Mouse (Mus musculus): ENCODE measurements around the gene Sugct. TPM values are rescaled to one million over a fixed set of nuclear protein-coding genes. Genes with fewer than 3 reads are reported as not detected.

Sugct gene
- polyA plus RNA-seq, 1 experiment: 51.9 TPM

- Histone ChIP-seq H3K4me3 (ENCODE audit: insufficient read depth, low read depth, low read length) (no peak overlapping the region), H3K4me1 (ENCODE audit: control insufficient read depth, insufficient read depth, insufficient read length, low read length) (no peaks in the 10 kb centered on the region), H3K27ac (replicated peaks; ENCODE audit: low read depth, low read length) (no peak overlapping the region)
These were observed 5.9 kb downstream of the Sugct start for GRCm38 (mm10) chr13:17689461-17689860.

GRCm38 (mm10) chr13:17671122-17671521 lies 24.2 kb downstream of the Sugct start:
- Histone ChIP-seq H3K4me1 (ENCODE audit: control insufficient read depth, insufficient read depth, insufficient read length, low read length) (no peaks in the 10 kb centered on the region), H3K27ac (replicated peaks; ENCODE audit: low read depth, low read length) (no peak overlapping the region), H3K4me3 (ENCODE audit: insufficient read depth, low read depth, low read length) (no peak overlapping the region)

- Histone ChIP-seq H3K27ac (replicated peaks; ENCODE audit: low read depth, low read length) (no peak overlapping the region), H3K4me3 (ENCODE audit: insufficient read depth, low read depth, low read length) (no peak overlapping the region), H3K4me1 (ENCODE audit: control insufficient read depth, insufficient read depth, insufficient read length, low read length) (no peaks in the 10 kb centered on the region)
These were observed 28.0 kb downstream of the Sugct start for GRCm38 (mm10) chr13:17667380-17667779.

- no peak overlapping the region for H3K4me3 ChIP-seq (ENCODE audit: insufficient read depth, low read depth, low read length)
- H3K27ac ChIP-seq (replicated peaks; ENCODE audit: low read depth, low read length): no peak overlapping the region
- H3K4me1 ChIP-seq (ENCODE audit: control insufficient read depth, insufficient read depth, insufficient read length, low read length): no peaks in the 10 kb centered on the region
These were observed 53.1 kb downstream of the Sugct start for GRCm38 (mm10) chr13:17642294-17642693.

GRCm38 (mm10) chr13:17638008-17638407 lies 57.3 kb downstream of the Sugct start:
- Histone ChIP-seq H3K4me3 (ENCODE audit: insufficient read depth, low read depth, low read length) (no peak overlapping the region), H3K27ac (replicated peaks; ENCODE audit: low read depth, low read length) (no peak overlapping the region), H3K4me1 (ENCODE audit: control insufficient read depth, insufficient read depth, insufficient read length, low read length) (no peaks in the 10 kb centered on the region)

- Histone ChIP-seq H3K27ac (replicated peaks; ENCODE audit: low read depth, low read length) (no peak overlapping the region), H3K4me3 (ENCODE audit: insufficient read depth, low read depth, low read length) (no peak overlapping the region), H3K4me1 (ENCODE audit: control insufficient read depth, insufficient read depth, insufficient read length, low read length) (no peaks in the 10 kb centered on the region)
These were observed 68.2 kb downstream of the Sugct start for GRCm38 (mm10) chr13:17627108-17627507.

- Histone ChIP-seq H3K4me3 (ENCODE audit: insufficient read depth, low read depth, low read length) (no peak overlapping the region), H3K4me1 (ENCODE audit: control insufficient read depth, insufficient read depth, insufficient read length, low read length) (no peaks in the 10 kb centered on the region), H3K27ac (replicated peaks; ENCODE audit: low read depth, low read length) (no peak overlapping the region)
These were observed 70.4 kb downstream of the Sugct start for GRCm38 (mm10) chr13:17624976-17625375.

- no peak overlapping the region for H3K27ac ChIP-seq (replicated peaks; ENCODE audit: low read depth, low read length)
- no peak overlapping the region for H3K4me3 ChIP-seq (ENCODE audit: insufficient read depth, low read depth, low read length)
- H3K4me1 ChIP-seq (ENCODE audit: control insufficient read depth, insufficient read depth, insufficient read length, low read length): no peaks in the 10 kb centered on the region
These were observed 89.1 kb downstream of the Sugct start for GRCm38 (mm10) chr13:17606217-17606616.

- H3K4me3 ChIP-seq (ENCODE audit: insufficient read depth, low read depth, low read length): no peak overlapping the region
- no peaks in the 10 kb centered on the region for H3K4me1 ChIP-seq (ENCODE audit: control insufficient read depth, insufficient read depth, insufficient read length, low read length)
- H3K27ac ChIP-seq (replicated peaks; ENCODE audit: low read depth, low read length): no peak overlapping the region
These were observed 90.7 kb downstream of the Sugct start for GRCm38 (mm10) chr13:17604670-17605069.

GRCm38 (mm10) chr13:17603756-17604155 lies 91.6 kb downstream of the Sugct start:
- H3K4me3 ChIP-seq (ENCODE audit: insufficient read depth, low read depth, low read length): no peak overlapping the region
- H3K27ac ChIP-seq (replicated peaks; ENCODE audit: low read depth, low read length): no peak overlapping the region
- H3K4me1 ChIP-seq (ENCODE audit: control insufficient read depth, insufficient read depth, insufficient read length, low read length): no peaks in the 10 kb centered on the region

GRCm38 (mm10) chr13:17585267-17585913 lies 110.0 kb downstream of the Sugct start:
- Histone ChIP-seq H3K4me1 (ENCODE audit: control insufficient read depth, insufficient read depth, insufficient read length, low read length) (no peaks in the 10 kb centered on the region), H3K27ac (replicated peaks; ENCODE audit: low read depth, low read length) (no peak overlapping the region), H3K4me3 (ENCODE audit: insufficient read depth, low read depth, low read length) (no peak overlapping the region)

GRCm38 (mm10) chr13:17584804-17585203 lies 110.5 kb downstream of the Sugct start:
- no peaks in the 10 kb centered on the region for H3K4me1 ChIP-seq (ENCODE audit: control insufficient read depth, insufficient read depth, insufficient read length, low read length)
- H3K4me3 ChIP-seq (ENCODE audit: insufficient read depth, low read depth, low read length): no peak overlapping the region
- H3K27ac ChIP-seq (replicated peaks; ENCODE audit: low read depth, low read length): no peak overlapping the region

GRCm38 (mm10) chr13:17581684-17582083 lies 113.7 kb downstream of the Sugct start:
- H3K27ac ChIP-seq (replicated peaks; ENCODE audit: low read depth, low read length): no peak overlapping the region
- no peak overlapping the region for H3K4me3 ChIP-seq (ENCODE audit: insufficient read depth, low read depth, low read length)
- H3K4me1 ChIP-seq (ENCODE audit: control insufficient read depth, insufficient read depth, insufficient read length, low read length): no peaks in the 10 kb centered on the region

- Histone ChIP-seq H3K4me3 (ENCODE audit: insufficient read depth, low read depth, low read length) (no peak overlapping the region), H3K4me1 (ENCODE audit: control insufficient read depth, insufficient read depth, insufficient read length, low read length) (no peaks in the 10 kb centered on the region), H3K27ac (replicated peaks; ENCODE audit: low read depth, low read length) (no peak overlapping the region)
These were observed 136.0 kb downstream of the Sugct start for GRCm38 (mm10) chr13:17559357-17559756.

- no peak overlapping the region for H3K4me3 ChIP-seq (ENCODE audit: insufficient read depth, low read depth, low read length)
- H3K4me1 ChIP-seq (ENCODE audit: control insufficient read depth, insufficient read depth, insufficient read length, low read length): no peaks in the 10 kb centered on the region
- H3K27ac ChIP-seq (replicated peaks; ENCODE audit: low read depth, low read length): no peak overlapping the region
These were observed 159.0 kb downstream of the Sugct start for GRCm38 (mm10) chr13:17536341-17536740.

- H3K4me1 ChIP-seq (ENCODE audit: control insufficient read depth, insufficient read depth, insufficient read length, low read length): no peaks in the 10 kb centered on the region
- H3K27ac ChIP-seq (replicated peaks; ENCODE audit: low read depth, low read length): no peak overlapping the region
- H3K4me3 ChIP-seq (ENCODE audit: insufficient read depth, low read depth, low read length): no peak overlapping the region
These were observed 160.5 kb downstream of the Sugct start for GRCm38 (mm10) chr13:17534871-17535270.
